Mouse (Mus musculus): ENCODE data around the gene Rpl7a.

DNA sequence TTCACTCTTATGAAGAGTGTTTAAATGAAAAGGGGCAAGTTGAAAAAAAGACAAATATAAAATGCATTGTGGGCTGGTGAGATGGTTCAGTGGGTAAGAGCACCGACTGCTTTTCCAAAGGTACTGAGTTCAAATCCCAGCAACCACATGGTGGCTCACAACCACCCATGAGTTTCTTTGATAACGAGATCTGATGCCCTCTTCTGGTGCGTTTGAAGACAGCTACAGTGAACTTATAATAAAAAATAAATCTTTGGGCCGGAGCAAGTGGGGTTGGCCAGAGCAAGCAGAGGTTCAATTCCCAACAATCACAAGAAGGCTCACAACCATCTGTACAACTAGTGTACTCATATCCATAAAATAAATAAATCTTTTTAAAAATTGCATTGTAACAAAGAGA, 14.7 kb upstream of the Rpl7a start:
- TF ChIP-seq ETS1 (conservative IDR thresholded peaks at IDR 0.05; ENCODE audit: low read depth, low read length), result no peak
- peak in 1 of 2 experiments; percentile 44; a peak in 2 of 4 replicates for TF ChIP-seq CTCF (conservative IDR thresholded peaks at IDR 0.05 in 1 of 2, IDR thresholded peaks at IDR 0.05 in 1 of 2; ENCODE audit: low read depth in 2 of 2, low read length in 2 of 2)
- no peak for TF ChIP-seq POLR2A (IDR thresholded peaks at IDR 0.05; ENCODE audit: low read depth, low read length)
- no peak for TF ChIP-seq BHLHE40 (IDR thresholded peaks at IDR 0.05; ENCODE audit: low read depth, low read length)
- TF ChIP-seq EP300 (IDR thresholded peaks at IDR 0.05; ENCODE audit: low read length), result no peak
- no peak for TF ChIP-seq USF1 (IDR thresholded peaks at IDR 0.05; ENCODE audit: low read depth, low read length)
- no peak for TF ChIP-seq TCF12 (IDR thresholded peaks at IDR 0.05; ENCODE audit: low read depth, low read length)
- no peak for TF ChIP-seq E2F4 (IDR thresholded peaks at IDR 0.05; ENCODE audit: insufficient replicate concordance, low read depth, low read length)
- TF ChIP-seq ZC3H11A (IDR thresholded peaks at IDR 0.05; ENCODE audit: low read depth, low read length), result no peak
- no peak for TF ChIP-seq POLR2AphosphoS2 (IDR thresholded peaks at IDR 0.05; ENCODE audit: low read depth, low read length)
- TF ChIP-seq MYC (IDR thresholded peaks at IDR 0.05; ENCODE audit: low read depth, low read length), result no peak
- TF ChIP-seq HCFC1 (IDR thresholded peaks at IDR 0.05; ENCODE audit: low read depth, low read length), result no peak
- TF ChIP-seq MXI1 (IDR thresholded peaks at IDR 0.05; ENCODE audit: low read depth, low read length), result no peak
- TF ChIP-seq MAX (IDR thresholded peaks at IDR 0.05; ENCODE audit: low read length), result no peak
